Mouse (Mus musculus) heart, postnatal 36 days (tissue): ENCODE data around the gene Mrpl39. TPM values are rescaled to one million over a fixed set of nuclear protein-coding genes. Genes with fewer than 3 reads are reported as not detected.

Source experiments
- DNase-seq, 2 experiments: peaks; one replicate each; pipeline ENCODE4 v3.0.0; 2021 to 2022
- intact Hi-C: fragments of 180-260 bp; cut with DNase I; formaldehyde crosslinking; loops from one replicate; pipeline ENCODE4 v1.15.1; 2025
- total RNA-seq, 2 experiments: library from RNA; stranded (reverse); gene quantifications; 2 replicates each; pipeline ENCODE4 v1.2.3; 2021

Gene Mrpl39
- total RNA-seq, 2 experiments from 2014 or later: 39.5 to 45.6 TPM

GRCm38 (mm10) chr16:84745721-84746306 lies 10.3 kb upstream of the Mrpl39 start:
- intact Hi-C loops: no loop called here

GRCm38 (mm10) chr16:84744703-84745490 lies 9.4 kb upstream of the Mrpl39 start:
- intact Hi-C loops: no loop called here
- DNase-seq: peak in 1 of 2 experiments; percentile 19

More at GRCm38 (mm10) chr16:84745721-84746306, 10.3 kb upstream of the Mrpl39 start:
- no peak for DNase-seq

GRCm38 (mm10) chr16:84737358-84737757 lies 1.8 kb upstream of the Mrpl39 start:
- DNase-seq: no peak
- intact Hi-C loops: loop anchor here (10.0 kb wide), 1 partner anchor 937 kb away; no protein-coding TSS in a partner anchor

- no peak for DNase-seq
- intact Hi-C loops: loop anchor here (1.0 to 10.0 kb wide), 5 partner anchors 40 to 940 kb away; partner anchors contain the start of genes Gabpa and Jam2
Measured at GRCm38 (mm10) chr16:84734806-84735165, 756 bp downstream of the Mrpl39 start.

GRCm38 (mm10) chr16:84720670-84721069 lies 14.9 kb downstream of the Mrpl39 start:
- DNase-seq: no peak
- intact Hi-C loops: no loop called here

GRCm38 (mm10) chr16:84718250-84718649 lies 17.3 kb downstream of the Mrpl39 start:
- intact Hi-C loops: no loop called here
- DNase-seq: no peak

GRCm38 (mm10) chr16:84717618-84718248 lies 17.8 kb downstream of the Mrpl39 start:
- intact Hi-C loops: no loop called here
- DNase-seq: no peak

GRCm38 (mm10) chr16:84716724-84717617 lies 18.6 kb downstream of the Mrpl39 start:
- DNase-seq: no peak
- intact Hi-C loops: no loop called here

- no peak for DNase-seq
- intact Hi-C loops: no loop called here
Measured at GRCm38 (mm10) chr16:84716197-84716596, 19.3 kb downstream of the Mrpl39 start.

- no peak for DNase-seq
- intact Hi-C loops: no loop called here
Measured at GRCm38 (mm10) chr16:84714978-84715377, 20.6 kb downstream of the Mrpl39 start.

GRCm38 (mm10) chr16:84713926-84714325 lies 21.6 kb downstream of the Mrpl39 start:
- DNase-seq: no peak
- intact Hi-C loops: no loop called here

GRCm38 (mm10) chr16:84713156-84713555 lies 22.4 kb downstream of the Mrpl39 start:
- intact Hi-C loops: no loop called here
- DNase-seq: no peak

GRCm38 (mm10) chr16:84708649-84709048 lies 26.9 kb downstream of the Mrpl39 start:
- intact Hi-C loops: no loop called here
- no peak for DNase-seq

GRCm38 (mm10) chr16:84707802-84708201 lies 27.7 kb downstream of the Mrpl39 start:
- no peak for DNase-seq
- intact Hi-C loops: no loop called here

- intact Hi-C loops: no loop called here
Measured at GRCm38 (mm10) chr16:84706571-84706970, 29.0 kb downstream of the Mrpl39 start.

GRCm38 (mm10) chr16:84705507-84705906 lies 30.0 kb downstream of the Mrpl39 start:
- DNase-seq: no peak
- intact Hi-C loops: no loop called here

More at GRCm38 (mm10) chr16:84706571-84706970, 29.0 kb downstream of the Mrpl39 start:
- DNase-seq: no peak

GRCm38 (mm10) chr16:84704661-84705240 lies 30.8 kb downstream of the Mrpl39 start:
- intact Hi-C loops: no loop called here
- no peak for DNase-seq

- intact Hi-C loops: no loop called here
- DNase-seq: no peak
Measured at GRCm38 (mm10) chr16:84703769-84704660, 31.5 kb downstream of the Mrpl39 start.

GRCm38 (mm10) chr16:84703129-84703768 lies 32.3 kb downstream of the Mrpl39 start:
- DNase-seq: peak; percentile 51 to 60
- intact Hi-C loops: no loop called here
